Mouse (Mus musculus) embryonic facial prominence, embryonic 13.5 days (tissue): ENCODE data around the gene Braf. TPM values are rescaled to one million over a fixed set of nuclear protein-coding genes. Genes with fewer than 3 reads are reported as not detected.

Experiments
- ATAC-seq: fragments of 200-750 bp; cut with Nextera tagmentation; 2 replicates; pipeline ENCODE4 v1.8.0; 2017; ENCODE audit warnings: low read depth; ENCODE audit not compliant: insufficient number of reproducible peaks, insufficient read depth, low FRiP score, low TSS enrichment
- H3K27ac ChIP-seq: fragments of 300-500 bp; sonication (generic); 2 replicates; pipeline ENCODE4 v1.5.1; 2015; ENCODE audit warnings: moderate library complexity, mild to moderate bottlenecking, inconsistent platforms
- H3K27me3 ChIP-seq: fragments of 300-500 bp; sonication (generic); 2 replicates; pipeline ENCODE4 v1.6.1; 2015; ENCODE audit warnings: mild to moderate bottlenecking, inconsistent platforms
- H3K36me3 ChIP-seq: fragments of 300-500 bp; sonication (generic); 2 replicates; pipeline ENCODE4 v1.6.1; 2015; ENCODE audit warnings: mild to moderate bottlenecking, inconsistent platforms
- H3K4me1 ChIP-seq: fragments of 300-500 bp; sonication (generic); 2 replicates; pipeline ENCODE4 v1.6.1; 2015; ENCODE audit warnings: inconsistent platforms
- H3K4me2 ChIP-seq: fragments of 300-500 bp; sonication (generic); 2 replicates; pipeline ENCODE4 v1.6.1; 2015; ENCODE audit warnings: moderate library complexity, mild to moderate bottlenecking, inconsistent platforms
- H3K4me3 ChIP-seq: fragments of 300-500 bp; sonication (generic); 2 replicates; pipeline ENCODE4 v1.5.1; 2015; ENCODE audit warnings: mild to moderate bottlenecking, inconsistent platforms
- H3K9ac ChIP-seq: fragments of 300-500 bp; sonication (generic); 2 replicates; pipeline ENCODE4 v1.6.1; 2015; ENCODE audit warnings: mild to moderate bottlenecking, inconsistent platforms
- H3K9me3 ChIP-seq: fragments of 300-500 bp; sonication (generic); 2 replicates; pipeline ENCODE4 v1.6.1; 2016; ENCODE audit warnings: inconsistent platforms
- WGBS: fragments of 180-500 bp; shearing (Covaris S2); methylation state at CpG from one replicate; pipeline ENCODE4 v1.1.7; 2015; ENCODE audit warnings: mixed read lengths; 5-methylcytosine and 5-hydroxymethylcytosine counted together
- polyA plus RNA-seq: library from polyadenylated mRNA; unstranded; fragments of >200 nt; fragmentation: Nextera tagmentation; extraction: Ambion mirVana; gene quantifications from 2 replicates; pipeline ENCODE4 v1.2.1, GENCODE M21; 2015

Gene Braf
- polyA plus RNA-seq, 1 experiment from 2014 or later: 17.6 TPM

- Histone ChIP-seq H3K4me2 (peak overlapping the region; percentile 71), H3K27ac (no peak overlapping the region; the same call in 1 of the 2 replicates)
- 74% methylated on average over 12 of the region's 12 CpGs for WGBS
These were observed 170.2 kb downstream of the Braf start for GRCm38 (mm10) chr6:39554888-39555647.

More at GRCm38 (mm10) chr6:39554888-39555647, 170.2 kb downstream of the Braf start:
- no peaks in the 10 kb centered on the region for H3K9me3 ChIP-seq
- no peak overlapping the region for H3K4me3 ChIP-seq
- H3K4me1 ChIP-seq: peaks cover 47% of the 10 kb centered on the region
- H3K9ac ChIP-seq: 0 out of 2 replicates have a peak overlapping the region, but pooled peaks have one; percentile 11
- H3K27me3 ChIP-seq: no peaks in the 10 kb centered on the region
- H3K36me3 ChIP-seq: peaks cover 16% of the 10 kb centered on the region
- ATAC-seq: no peak

Other genes starting within 250 kb of the Braf start
- 18.0 and 21.2 TPM in 2 replicates for gene Dennd2a, start 167.6 kb downstream of the Braf start, polyA plus RNA-seq
- gene Adck2, start 151.6 kb downstream of the Braf start, polyA plus RNA-seq: 40.6 and 42.3 TPM in 2 replicates
- 1.7 TPM in 1 of 2 replicates, not detected in the other for gene Gm42420, start 139.7 kb downstream of the Braf start, polyA plus RNA-seq
- 330 and 353 TPM in 2 replicates for gene Ndufb2, start 132.9 kb downstream of the Braf start, polyA plus RNA-seq
- 199 and 201 TPM in 2 replicates for gene Mrps33, start 85.5 kb upstream of the Braf start, polyA plus RNA-seq
- gene Tmem178b, start 147.8 kb upstream of the Braf start, polyA plus RNA-seq: 0.76 and 0.91 TPM in 2 replicates